Mouse (Mus musculus) heart, postnatal 0 days (tissue): ENCODE measurements around the gene Sparc.

Source experiments
- CTCF ChIP-seq: IDR thresholded peaks from 2 replicates; pipeline ENCODE4 v1.5.1; 2016; ENCODE audit warnings: antibody characterized with exemption, control low read depth, low read depth
- EP300 ChIP-seq: IDR thresholded peaks from 2 replicates; pipeline ENCODE4 v1.6.1; 2016; ENCODE audit warnings: antibody characterized with exemption, low read depth

GRCm38 (mm10) chr11:55373838-55374237, 49.1 kb downstream of the Sparc start:
- TF ChIP-seq CTCF (peak; percentile 16), EP300 (no peak)
